Mouse (Mus musculus): ENCODE data around the gene Sh3bgrl. TPM values are rescaled to one million over a fixed set of nuclear protein-coding genes. Genes with fewer than 3 reads are reported as not detected.

The Sh3bgrl gene
- 25.0 and 27.7 TPM in 2 replicates for total RNA-seq (2012; rRNA removed)
- 148 and 154 TPM in 2 replicates for total RNA-seq (2014; rRNA removed)
- 82.5 and 130 TPM in 2 replicates for polyA plus RNA-seq (2012; ENCODE audit: insufficient read length, low read depth)

DNA sequence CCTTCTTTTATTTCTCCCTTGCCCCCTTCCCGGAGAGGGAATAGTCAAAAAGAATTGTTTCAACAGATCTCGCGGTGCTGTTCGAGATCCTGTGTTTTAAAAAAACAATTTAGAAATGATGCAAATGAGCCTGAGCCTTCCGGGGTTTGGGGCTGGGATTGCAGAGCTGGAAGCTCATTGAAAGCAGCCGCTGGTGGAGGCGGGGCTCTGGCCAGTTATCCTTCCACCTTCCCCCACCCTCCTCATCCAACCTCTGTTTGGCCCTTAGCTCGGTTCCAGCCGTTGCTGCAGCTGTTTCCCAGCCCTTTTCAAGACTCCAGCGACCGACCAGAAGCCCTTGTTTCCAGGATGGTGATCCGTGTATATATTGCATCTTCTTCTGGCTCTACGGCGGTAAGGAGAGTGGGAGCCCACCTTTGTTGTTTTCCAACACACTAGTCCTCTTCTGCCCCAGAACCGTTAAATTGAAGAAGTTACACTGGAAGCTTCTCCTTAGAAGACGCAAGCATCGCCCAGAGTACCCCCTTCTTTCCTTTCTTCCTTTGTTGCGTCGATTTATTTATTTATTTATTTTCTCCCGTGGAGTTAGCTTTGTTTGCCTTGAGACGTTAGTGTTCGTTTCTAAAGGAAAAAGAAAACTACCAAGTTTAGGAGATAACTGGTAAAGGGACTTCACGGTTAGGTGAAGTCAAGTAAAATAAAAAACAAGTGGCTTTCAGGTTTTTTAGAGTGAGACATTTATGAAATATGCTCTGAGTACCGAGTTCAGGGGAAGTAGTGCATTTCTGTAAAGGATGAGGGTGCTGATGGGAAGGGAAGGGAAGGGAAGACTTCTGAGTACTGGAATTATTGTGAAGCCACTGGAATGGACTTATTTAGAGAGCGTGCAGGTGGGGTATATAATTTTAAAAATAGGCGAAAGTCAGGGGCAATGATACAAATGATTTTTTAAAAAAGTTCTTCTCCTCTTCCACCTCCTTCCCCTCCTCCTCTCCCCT lies at the start of gene Sh3bgrl:
Sh3bgrl (plus strand) TSS at position 121 of the 998 bp plus-strand sequence.
- Histone ChIP-seq H3K4me2 (ENCODE audit: insufficient read depth, low read depth, poor library complexity, severe bottlenecking) (peak within 1 kb of the TSS; percentile 67), H3K79me2 (replicated peaks; ENCODE audit: control insufficient read depth, extremely low read depth, insufficient read depth, poor library complexity, severe bottlenecking) (peaks cover 12% of the 10 kb centered on the region), H3K27ac (ENCODE audit: insufficient read depth, low read depth) (no peak within 1 kb of the TSS), H3K9me3 (replicated peaks; ENCODE audit: low read length) (no peaks in the 10 kb centered on the region), H3K36me3 (replicated peaks in 1 of 2; ENCODE audit: control insufficient read depth in 1 of 2, insufficient read depth in 1 of 2, low read length in 1 of 2) (no peaks in the 10 kb centered on the region), H3K9ac (ENCODE audit: insufficient read depth, low read depth) (peak within 1 kb of the TSS; percentile 94), H3K4me3 (replicated peaks in 1 of 3; ENCODE audit: low read depth in 2 of 3, low read length in 2 of 3, poor library complexity in 1 of 3) (peak within 1 kb of the TSS; percentile 60 to 91 (median 78)), H3K4me1 (ENCODE audit: control insufficient read depth in 1 of 2, insufficient read depth in 2 of 2) (no peaks in the 10 kb centered on the region), H3K27me3 (replicated peaks) (no peaks in the 10 kb centered on the region)
- TF ChIP-seq ELF1 (IDR thresholded peaks at IDR 0.05; ENCODE audit: low read depth, low read length) (peak; percentile 81), ETS1 (conservative IDR thresholded peaks at IDR 0.05; ENCODE audit: low read depth, low read length) (no peak), TCF12 (IDR thresholded peaks at IDR 0.05; ENCODE audit: low read depth, low read length) (no peak), GABPA (IDR thresholded peaks at IDR 0.05; ENCODE audit: insufficient replicate concordance, low read depth, low read length) (no peak), JUN (IDR thresholded peaks at IDR 0.05; ENCODE audit: insufficient read depth, low read depth, low read length) (no peak), USF2 (conservative IDR thresholded peaks at IDR 0.05; ENCODE audit: low read depth, low read length) (no peak), EP300 (IDR thresholded peaks at IDR 0.05; ENCODE audit: low read length) (no peak), ZKSCAN1 (IDR thresholded peaks at IDR 0.05; ENCODE audit: borderline replicate concordance, low read depth, low read length) (no peak), ZC3H11A (IDR thresholded peaks at IDR 0.05; ENCODE audit: low read depth, low read length) (no peak), ZNF384 (IDR thresholded peaks at IDR 0.05; ENCODE audit: low read depth, low read length) (peak; percentile 78), IRF4 (IDR thresholded peaks at IDR 0.05; ENCODE audit: low read depth, low read length) (no peak), UBTF (IDR thresholded peaks at IDR 0.05; ENCODE audit: low read depth, low read length) (no peak), PAX5 (IDR thresholded peaks at IDR 0.05; ENCODE audit: low read length) (no peak), RCOR1 (conservative IDR thresholded peaks at IDR 0.05; ENCODE audit: low read depth, low read length) (no peak), BHLHE40 (IDR thresholded peaks at IDR 0.05; ENCODE audit: low read depth, low read length) (no peak), RAD21 (IDR thresholded peaks at IDR 0.05; ENCODE audit: low read depth, low read length) (no peak), TBP (conservative IDR thresholded peaks at IDR 0.05; ENCODE audit: low read depth, low read length) (peak; percentile 72; the same call in 1 of the 2 replicates), MAZ (IDR thresholded peaks at IDR 0.05; ENCODE audit: low read depth, low read length) (no peak), CHD2 (IDR thresholded peaks at IDR 0.05; ENCODE audit: low read length) (peak; percentile 89), MAX (IDR thresholded peaks at IDR 0.05; ENCODE audit: low read length) (no peak), JUND (conservative IDR thresholded peaks at IDR 0.05; ENCODE audit: low read depth, low read length) (no peak), ZMIZ1 (IDR thresholded peaks at IDR 0.05; ENCODE audit: low read depth, low read length) (no peak), MYC (IDR thresholded peaks at IDR 0.05; ENCODE audit: low read depth, low read length) (no peak), MXI1 (IDR thresholded peaks at IDR 0.05; ENCODE audit: low read depth, low read length) (no peak), E2F4 (IDR thresholded peaks at IDR 0.05; ENCODE audit: insufficient replicate concordance, low read depth, low read length) (no peak), KAT2A (IDR thresholded peaks at IDR 0.05; ENCODE audit: insufficient replicate concordance, low read length) (no peak), POLR2A (IDR thresholded peaks at IDR 0.05; ENCODE audit: low read depth, low read length) (peak; percentile 66), MEF2A (IDR thresholded peaks at IDR 0.05; ENCODE audit: borderline replicate concordance, low read depth, low read length) (no peak), NELFE (IDR thresholded peaks at IDR 0.05; ENCODE audit: low read depth, low read length) (no peak), SIN3A (IDR thresholded peaks at IDR 0.05; ENCODE audit: low read length) (no peak), SMC3 (IDR thresholded peaks at IDR 0.05; ENCODE audit: low read depth, low read length) (no peak), CHD1 (IDR thresholded peaks at IDR 0.05; ENCODE audit: low read depth, low read length) (0 out of 2 replicates have a peak, but pooled peaks have one; percentile 48), USF1 (IDR thresholded peaks at IDR 0.05; ENCODE audit: low read depth, low read length) (no peak), POLR2AphosphoS2 (IDR thresholded peaks at IDR 0.05; ENCODE audit: low read depth, low read length) (no peak), NRF1 (IDR thresholded peaks at IDR 0.05; ENCODE audit: low read depth, low read length) (no peak), CTCF (conservative IDR thresholded peaks at IDR 0.05 in 1 of 2, IDR thresholded peaks at IDR 0.05 in 1 of 2; ENCODE audit: low read depth in 2 of 2, low read length in 2 of 2) (no peak), MAFK (IDR thresholded peaks at IDR 0.05; ENCODE audit: insufficient replicate concordance, low read length) (no peak), HCFC1 (IDR thresholded peaks at IDR 0.05; ENCODE audit: low read depth, low read length) (no peak)
- dilution Hi-C loops (cut with MboI; ENCODE audit: extremely low pct_ligation_motif_present, extremely low pct_unique_long_range_greater_than_20kb, low sequenced_read_pairs): no loop called here
- in situ Hi-C loops (cut with MboI; ENCODE audit: low pct_ligation_motif_present, low pct_unique_long_range_greater_than_20kb, low sequenced_read_pairs): no loop called here
- DNase-seq (ENCODE audit: extremely low read depth): peak; percentile 82

All from CH12.LX (cell line).